Mouse (Mus musculus) CH12.LX (cell line): Measurements from ENCODE around the gene Glis3. TPM values are rescaled to one million over a fixed set of nuclear protein-coding genes. Genes with fewer than 3 reads are reported as not detected.

Experiments used
- DNase-seq: peaks from one replicate; pipeline ENCODE4 v3.0.0-alpha.2; 2013; ENCODE audit errors: extremely low read depth
- H3K27ac ChIP-seq: 2 replicates; pipeline ENCODE4 v1.5.1; 2012; ENCODE audit warnings: low read depth, mild to moderate bottlenecking, control low read depth, moderate library complexity; ENCODE audit not compliant: insufficient read depth
- H3K27me3 ChIP-seq: replicated peaks from 2 replicates; pipeline ENCODE3; 2012; ENCODE audit warnings: inconsistent platforms
- H3K36me3 ChIP-seq, 2 experiments: replicated peaks in 1 of 2; 2 replicates each; pipeline versions ENCODE3 to v1.6.1; 2012; ENCODE audit warnings: inconsistent platforms in 1 of 2, low read length in 1 of 2, mild to moderate bottlenecking in 1 of 2, mixed read lengths in 1 of 2, moderate library complexity in 1 of 2; ENCODE audit not compliant: control insufficient read depth in 1 of 2, insufficient read depth in 1 of 2
- H3K4me1 ChIP-seq, 2 experiments: 2 replicates each; pipeline ENCODE4 v1.6.1; 2012; ENCODE audit warnings: inconsistent platforms in 1 of 2, moderate library complexity in 1 of 2; ENCODE audit not compliant: insufficient read depth in 2 of 2, control insufficient read depth in 1 of 2
- H3K4me2 ChIP-seq: 2 replicates; pipeline ENCODE4 v1.6.1; 2012; ENCODE audit warnings: low read depth, mild to moderate bottlenecking, control low read depth; ENCODE audit not compliant: poor library complexity, insufficient read depth, severe bottlenecking
- H3K4me3 ChIP-seq, 3 experiments: fragments of 150-350 bp in 1 of 3; sonication (generic) in 1 of 3; replicated peaks in 1 of 3; 2 replicates each; pipeline versions ENCODE3 to v1.5.1; 2011 to 2012; ENCODE audit warnings: low read depth in 2 of 3, low read length in 2 of 3, mild to moderate bottlenecking in 2 of 3, moderate library complexity in 2 of 3, control low read depth in 1 of 3, improper control_type of control experiment in 1 of 3, inconsistent platforms in 1 of 3, mixed read lengths in 1 of 3; ENCODE audit not compliant: poor library complexity in 1 of 3
- H3K79me2 ChIP-seq: replicated peaks from 2 replicates; pipeline ENCODE4 v1.6.1; 2012; ENCODE audit warnings: mild to moderate bottlenecking, moderate library complexity; ENCODE audit not compliant: control insufficient read depth, poor library complexity, insufficient read depth, severe bottlenecking; ENCODE audit errors: extremely low read depth
- H3K9ac ChIP-seq: 2 replicates; pipeline ENCODE4 v1.6.1; 2012; ENCODE audit warnings: low read depth, mild to moderate bottlenecking, control low read depth, moderate library complexity; ENCODE audit not compliant: insufficient read depth
- H3K9me3 ChIP-seq: replicated peaks from 2 replicates; pipeline ENCODE3; 2012; ENCODE audit warnings: low read length, inconsistent platforms, mixed read lengths
- BHLHE40 ChIP-seq: IDR thresholded peaks from 2 replicates; pipeline ENCODE4 v1.6.1; 2011; ENCODE audit warnings: mild to moderate bottlenecking, low read depth, low read length, improper control_type of control experiment
- E2F4 ChIP-seq: IDR thresholded peaks from 2 replicates; pipeline ENCODE4 v1.6.1; 2011; ENCODE audit warnings: low read depth, low read length, improper control_type of control experiment; ENCODE audit not compliant: insufficient replicate concordance
- ELF1 ChIP-seq: IDR thresholded peaks from 2 replicates; pipeline ENCODE4 v1.6.1; 2014; ENCODE audit warnings: low read depth, mild to moderate bottlenecking, inconsistent platforms, low read length, improper control_type of control experiment
- EP300 ChIP-seq: IDR thresholded peaks from 2 replicates; pipeline ENCODE4 v1.6.1; 2011; ENCODE audit warnings: low read length, improper control_type of control experiment
- GABPA ChIP-seq: IDR thresholded peaks from 2 replicates; pipeline ENCODE4 v1.6.1; 2012; ENCODE audit warnings: low read depth, low read length, improper control_type of control experiment, inconsistent platforms; ENCODE audit not compliant: insufficient replicate concordance
- IRF4 ChIP-seq: IDR thresholded peaks from 2 replicates; pipeline ENCODE4 v1.6.1; 2014; ENCODE audit warnings: low read depth, mild to moderate bottlenecking, inconsistent platforms, low read length, improper control_type of control experiment
- MAFK ChIP-seq: IDR thresholded peaks from 2 replicates; pipeline ENCODE4 v1.6.1; 2011; ENCODE audit warnings: low read length, improper control_type of control experiment; ENCODE audit not compliant: insufficient replicate concordance
- MAX ChIP-seq: IDR thresholded peaks from 2 replicates; pipeline ENCODE4 v1.6.1; 2011; ENCODE audit warnings: low read length, improper control_type of control experiment
- MAZ ChIP-seq: IDR thresholded peaks from 2 replicates; pipeline ENCODE4 v1.6.1; 2012; ENCODE audit warnings: low read depth, mild to moderate bottlenecking, inconsistent platforms, low read length, improper control_type of control experiment, moderate library complexity
- MEF2A ChIP-seq: IDR thresholded peaks from 2 replicates; pipeline ENCODE4 v1.6.1; 2014; ENCODE audit warnings: low read depth, mild to moderate bottlenecking, inconsistent platforms, low read length, improper control_type of control experiment, borderline replicate concordance
- MXI1 ChIP-seq: IDR thresholded peaks from 2 replicates; pipeline ENCODE4 v1.6.1; 2011; ENCODE audit warnings: mild to moderate bottlenecking, low read depth, low read length, improper control_type of control experiment
- POLR2A ChIP-seq: IDR thresholded peaks from 2 replicates; pipeline ENCODE4 v1.6.1; 2011; ENCODE audit warnings: low read depth, mild to moderate bottlenecking, improper control_type of control experiment, low read length
- RAD21 ChIP-seq: IDR thresholded peaks from 2 replicates; pipeline ENCODE4 v1.6.1; 2011; ENCODE audit warnings: low read depth, mild to moderate bottlenecking, low read length, improper control_type of control experiment, moderate library complexity
- TCF12 ChIP-seq: IDR thresholded peaks from 2 replicates; pipeline ENCODE4 v1.6.1; 2014; ENCODE audit warnings: low read depth, mild to moderate bottlenecking, inconsistent platforms, low read length, improper control_type of control experiment
- ZC3H11A ChIP-seq: IDR thresholded peaks from 2 replicates; pipeline ENCODE4 v1.6.1; 2012; ENCODE audit warnings: low read depth, mild to moderate bottlenecking, inconsistent platforms, low read length, improper control_type of control experiment
- ZKSCAN1 ChIP-seq: IDR thresholded peaks from 2 replicates; pipeline ENCODE4 v1.6.1; 2012; ENCODE audit warnings: low read depth, inconsistent platforms, low read length, improper control_type of control experiment, borderline replicate concordance
- dilution Hi-C: fragments of 300-500 bp; cut with MboI; formaldehyde crosslinking; loops from 2 replicates; pipeline ENCODE4 v1.14.3; 2020; ENCODE audit warnings: low sequenced_read_pairs; ENCODE audit not compliant: extremely low pct_unique_long_range_greater_than_20kb, extremely low pct_ligation_motif_present
- in situ Hi-C: fragments of 300-500 bp; cut with MboI; formaldehyde crosslinking; loops from 3 replicates; pipeline ENCODE4 v1.14.3; 2019; ENCODE audit warnings: low sequenced_read_pairs, low pct_ligation_motif_present, low pct_unique_long_range_greater_than_20kb, mixed read lengths
- polyA plus RNA-seq: library from polyadenylated mRNA; unstranded; fragments of >175 nt; gene quantifications from 2 replicates; pipeline ENCODE4 v1.2.1, GENCODE M21; 2012; ENCODE audit warnings: low read depth; ENCODE audit not compliant: insufficient read length
- total RNA-seq, 2 experiments: library from RNA; depleted of rRNA; stranded (reverse); fragments of 300-350 nt in 1 of 2; fragments of >200 nt in 1 of 2; gene quantifications; 2 replicates each; pipeline ENCODE4 v1.2.3; 2012 to 2014

Glis3 gene
- total and polyA plus RNA-seq, 3 experiments, result not detected

DNA sequence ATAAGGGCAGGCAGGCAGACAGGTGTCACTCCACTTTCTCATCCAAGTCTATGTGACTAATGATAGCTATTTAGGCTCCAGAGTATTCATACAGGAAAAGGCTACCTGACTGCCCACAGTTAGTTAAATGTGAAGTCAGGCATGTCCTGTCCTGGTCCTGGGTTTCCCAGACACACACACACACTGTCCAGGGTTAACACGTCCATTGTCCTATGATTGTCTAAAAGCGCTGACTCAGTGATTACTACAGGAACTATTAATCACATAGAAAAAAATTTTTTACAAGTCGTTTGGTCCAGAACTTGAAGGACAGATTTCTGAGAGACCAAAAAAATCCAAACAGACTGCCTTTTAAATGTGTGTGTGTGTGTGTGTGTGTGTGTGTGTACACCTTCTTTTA lies 157.6 kb downstream of the Glis3 start:
- Histone ChIP-seq H3K36me3 (no peaks in the 10 kb centered on the region), H3K9ac (no peak overlapping the region), H3K9me3 (no peaks in the 10 kb centered on the region), H3K4me1 (no peaks in the 10 kb centered on the region), H3K79me2 (no peaks in the 10 kb centered on the region), H3K4me2 (no peak overlapping the region), H3K27ac (no peak overlapping the region), H3K27me3 (no peaks in the 10 kb centered on the region), H3K4me3 (no peak overlapping the region)
- no peak for DNase-seq
- dilution Hi-C loops (no loop called here), in situ Hi-C loops (loop anchor here (25.0 kb wide), 1 partner anchor 360 kb away; no protein-coding TSS in a partner anchor)
- TF ChIP-seq ZKSCAN1, result no peak
- no peak for TF ChIP-seq MXI1
- TF ChIP-seq ELF1, result no peak
- no peak for TF ChIP-seq MAX
- no peak for TF ChIP-seq MEF2A
- no peak for TF ChIP-seq IRF4
- TF ChIP-seq MAFK, result peak; percentile 79
- TF ChIP-seq BHLHE40, result no peak

GRCm38 (mm10) chr19:28520761-28521181 lies 159.1 kb downstream of the Glis3 start:
- H3K4me2 ChIP-seq, result no peak overlapping the region
- H3K27me3 ChIP-seq, result no peaks in the 10 kb centered on the region
- no peak overlapping the region for H3K4me3 ChIP-seq
- no peak for DNase-seq
- dilution Hi-C loops, result no loop called here
- no peaks in the 10 kb centered on the region for H3K9me3 ChIP-seq
- H3K4me1 ChIP-seq, result no peaks in the 10 kb centered on the region
- in situ Hi-C loops, result loop anchor here (25.0 kb wide), 1 partner anchor 358 kb away; no protein-coding TSS in a partner anchor
- TF ChIP-seq E2F4 (no peak), EP300 (no peak), RAD21 (no peak)
- no peaks in the 10 kb centered on the region for H3K36me3 ChIP-seq
- no peaks in the 10 kb centered on the region for H3K79me2 ChIP-seq
- H3K9ac ChIP-seq, result no peak overlapping the region
- no peak overlapping the region for H3K27ac ChIP-seq

GRCm38 (mm10) chr19:28520128-28520745 lies 159.6 kb downstream of the Glis3 start:
- Histone ChIP-seq H3K36me3 (no peaks in the 10 kb centered on the region), H3K4me3 (no peak overlapping the region), H3K27ac (no peak overlapping the region), H3K4me2 (no peak overlapping the region), H3K27me3 (no peaks in the 10 kb centered on the region), H3K9ac (no peak overlapping the region), H3K79me2 (no peaks in the 10 kb centered on the region), H3K4me1 (no peaks in the 10 kb centered on the region), H3K9me3 (no peaks in the 10 kb centered on the region)
- dilution Hi-C loops (no loop called here), in situ Hi-C loops (loop anchor here (25.0 kb wide), 1 partner anchor 358 kb away; no protein-coding TSS in a partner anchor)
- TF ChIP-seq MAZ (no peak), TCF12 (no peak), MEF2A (no peak), EP300 (no peak), GABPA (no peak), ZC3H11A (no peak), POLR2A (no peak), ZKSCAN1 (no peak), MAFK (no peak), RAD21 (no peak)
- DNase-seq, result no peak
